Mouse (Mus musculus): ENCODE results near the gene Vmn1r128.
"Not testable (repeated sequence)": the region's sequence is repeated elsewhere in the genome, so short reads cannot be mapped to it uniquely, and the experiment has no call there.

Vmn1r128 gene

GRCm38 (mm10) chr7:21349073-21349472 lies at the start of gene Vmn1r128:
Gene Vmn1r128 (plus strand): TSS chr7:21349373.
- not testable (repeated sequence) for DNase-seq

- DNase-seq: not testable (repeated sequence)
Observed at GRCm38 (mm10) chr7:21301367-21301766, 47.8 kb upstream of the Vmn1r128 start, which contains the start of gene Vmn1r126. Gene Vmn1r126 (minus strand): TSS chr7:21301467.

- not testable (repeated sequence) for DNase-seq
Observed at GRCm38 (mm10) chr7:21319761-21320160, 29.4 kb upstream of the Vmn1r128 start, which contains the start of gene Vmn1r127. Gene Vmn1r127 (minus strand): TSS chr7:21319861.

- DNase-seq: not testable (repeated sequence)
Observed at GRCm38 (mm10) chr7:21361191-21361590, 12.0 kb downstream of the Vmn1r128 start, which contains the start of gene Vmn1r129. Gene Vmn1r129 (minus strand): TSS chr7:21361291.

All from spleen, adult 18-20 months (tissue).